Mouse (Mus musculus) stomach, postnatal 0 days (tissue): ENCODE results near the gene Atp8a2.

ENCODE experiments used
- CTCF ChIP-seq: IDR thresholded peaks from 2 replicates; pipeline ENCODE4 v1.5.1; 2016; ENCODE audit warnings: antibody characterized with exemption, low read depth, mild to moderate bottlenecking, moderate library complexity
- EP300 ChIP-seq: optimal IDR thresholded peaks from 2 replicates; pipeline ENCODE3; 2016; ENCODE audit warnings: antibody characterized with exemption

- no peak for TF ChIP-seq CTCF
- no peak for TF ChIP-seq EP300
Observed at GRCm38 (mm10) chr14:59878248-59878647, 318.7 kb downstream of the Atp8a2 start.
